Mouse (Mus musculus): Measurements from ENCODE around the gene Zfp335.
A peak's percentile ranks its signal among the peaks of the same experiment; 100 is the strongest.

DNA sequence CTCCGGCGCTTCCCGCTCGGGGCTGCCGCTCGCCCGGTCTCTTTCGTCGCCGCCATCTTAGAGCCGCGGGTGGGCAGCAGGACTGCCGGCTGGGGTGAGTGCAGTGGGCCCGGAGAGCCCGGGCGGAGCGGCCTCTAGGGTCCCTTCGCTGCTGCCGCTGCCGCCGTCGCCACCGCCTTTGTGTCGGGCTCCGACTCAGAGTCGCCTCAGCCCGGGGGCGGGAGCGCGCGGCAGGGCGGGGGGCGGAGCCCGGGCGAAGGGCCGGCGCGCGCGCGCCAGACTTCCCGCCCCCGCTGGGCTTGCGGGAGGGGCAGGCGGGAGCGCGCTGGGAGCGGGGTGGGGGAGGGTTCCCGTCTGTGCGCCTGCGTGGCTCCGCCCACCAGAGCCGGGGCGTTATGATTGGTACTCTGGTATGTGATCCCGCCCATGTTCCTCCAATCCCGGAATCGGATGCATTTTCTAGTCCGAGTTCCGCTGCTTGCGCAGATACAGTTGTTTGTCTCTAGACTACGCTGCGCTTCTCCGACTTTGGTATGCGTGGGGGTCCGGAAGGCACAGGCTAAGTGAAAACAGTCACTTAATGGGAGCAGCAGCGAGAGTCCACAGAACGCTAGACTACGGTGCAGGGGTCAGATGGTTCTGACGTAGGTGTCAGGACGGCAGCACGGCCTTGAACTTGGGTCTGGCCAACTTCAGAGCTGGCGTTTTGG is 31.8 kb downstream of the Zfp335 start:
- no peak for TF ChIP-seq CTCF (IDR thresholded peaks at IDR 0.05; ENCODE audit: borderline replicate concordance, insufficient read depth, low read length)
- peak; percentile 98 for TF ChIP-seq POLR2A (IDR thresholded peaks at IDR 0.05; ENCODE audit: low read depth, low read length)

Measured in embryonic fibroblast, embryonic 13.5 days (primary cell).